12 mouse cellular contexts compared by ENCODE assay signal in the genomic region with DNA sequence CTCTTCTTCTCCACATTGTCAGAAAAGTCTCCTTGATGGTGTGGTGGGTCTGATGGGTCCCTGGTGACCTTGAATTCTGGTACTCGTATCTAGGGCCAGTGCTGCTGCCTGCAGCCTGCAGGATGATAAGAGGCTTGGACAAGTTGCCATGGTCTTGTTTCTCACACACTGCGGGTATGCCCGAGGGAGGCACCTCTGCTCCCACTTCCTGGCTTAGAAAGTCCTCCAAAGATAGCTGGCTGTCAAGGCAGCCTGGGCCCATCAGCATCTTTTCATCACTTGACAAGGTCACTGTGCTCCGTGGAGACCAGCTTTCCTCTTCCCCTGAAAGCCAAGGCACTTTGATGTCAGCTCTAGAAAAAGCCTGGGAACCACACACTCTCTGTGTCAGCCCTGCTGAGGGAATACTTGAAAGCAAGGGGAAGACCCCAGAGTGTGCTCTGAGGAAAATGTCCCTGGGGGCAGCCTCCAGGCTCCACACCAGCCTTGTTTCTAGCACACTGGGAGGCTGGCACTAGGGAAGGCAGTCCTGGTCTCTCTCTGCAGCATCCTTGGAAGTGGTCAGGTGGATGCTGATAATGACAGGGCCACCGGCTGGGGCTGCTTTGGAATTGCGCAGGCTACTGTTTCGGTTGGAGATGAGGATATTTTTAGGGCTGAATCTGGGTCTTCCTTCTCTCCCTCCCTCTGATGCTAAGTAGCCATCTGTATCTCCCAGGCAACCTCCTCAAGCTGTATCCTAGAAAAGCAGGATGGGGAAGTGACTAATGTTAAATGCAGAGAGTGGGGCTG. TPM values are rescaled to one million over a fixed set of nuclear protein-coding genes. Genes with fewer than 3 reads are reported as not detected.
DNase-seq lines count a peak whose midpoint lies in the region; ATAC-seq and TF ChIP-seq lines count a peak whose summit lies in the region.
"Had no signal": no experiment of that assay in that cellular context is flagged by ENCODE, and none has a peak within 500 bp of the region (broad histone marks: within the 10 kb centered on the region; RNA-seq: fewer than 3 reads in every experiment).

No protein-coding gene starts in this region.

- peaks cover 15% of the 10 kb centered on the region for H3K4me1 ChIP-seq in forebrain, embryonic 13.5 days
- H3K4me1 ChIP-seq in forebrain, embryonic 10.5 days: peaks cover 25% of the 10 kb centered on the region
- peaks cover 21% of the 10 kb centered on the region for H3K4me1 ChIP-seq in intestine, embryonic 15.5 days (replicated peaks)

- no peaks in the 10 kb centered on the region for H3K36me3 ChIP-seq in forebrain, embryonic 13.5 days (ENCODE audit: poor library complexity, severe bottlenecking)
- H3K36me3 ChIP-seq in forebrain, embryonic 10.5 days (replicated peaks): no peaks in the 10 kb centered on the region
- H3K36me3 ChIP-seq in intestine, embryonic 15.5 days: no peaks in the 10 kb centered on the region
- H3K36me3 ChIP-seq: midbrain, embryonic 13.5 days had no signal

- H3K9me3 ChIP-seq in forebrain, embryonic 13.5 days (replicated peaks): 0 out of 2 replicates have a peak, but pooled peaks cover 3% of the 10 kb centered on the region
- no peaks in the 10 kb centered on the region for H3K9me3 ChIP-seq in forebrain, embryonic 10.5 days
- H3K9me3 ChIP-seq in intestine, embryonic 15.5 days: no peaks in the 10 kb centered on the region
- H3K9me3 ChIP-seq: midbrain, embryonic 13.5 days had no signal

- no peak overlapping the region for H3K4me2 ChIP-seq in forebrain, embryonic 13.5 days
- no peak overlapping the region for H3K4me2 ChIP-seq in intestine, embryonic 15.5 days (replicated peaks)
- H3K4me2 ChIP-seq: midbrain, embryonic 13.5 days had no signal

- intact Hi-C loops in left cerebral cortex, adult 2 months (cut with DNase I): loop anchor here (1.0 to 2.0 kb wide), 2 partner anchors 16 to 21 kb away; no protein-coding TSS in a partner anchor
- intact Hi-C loops in left cerebral cortex, postnatal 4 days (cut with DNase I): no loop called here

- H3K27ac ChIP-seq in forebrain, embryonic 13.5 days: no peak overlapping the region
- no peak overlapping the region for H3K27ac ChIP-seq in forebrain, embryonic 10.5 days
- peak overlapping the region; percentile 93 for H3K27ac ChIP-seq in left cerebral cortex, adult 2 months
- no peak overlapping the region for H3K27ac ChIP-seq in intestine, embryonic 15.5 days
- H3K27ac ChIP-seq: midbrain, embryonic 13.5 days had no signal

- TF ChIP-seq CTCF in left cerebral cortex, adult 2 months (IDR thresholded peaks at IDR 0.05): no peak

- H3K4me3 ChIP-seq in forebrain, embryonic 13.5 days: no peak overlapping the region
- no peak overlapping the region for H3K4me3 ChIP-seq in forebrain, embryonic 10.5 days
- no peak overlapping the region for H3K4me3 ChIP-seq in left cerebral cortex, adult 2 months
- H3K4me3 ChIP-seq in intestine, embryonic 15.5 days (replicated peaks): no peak overlapping the region
- H3K4me3 ChIP-seq: erythroblast, embryonic 14.5 days; midbrain, embryonic 13.5 days had no signal

- peaks cover 54% of the 10 kb centered on the region for H3K27me3 ChIP-seq in forebrain, embryonic 13.5 days
- peaks cover 58% of the 10 kb centered on the region for H3K27me3 ChIP-seq in forebrain, embryonic 10.5 days (ENCODE audit: poor library complexity, severe bottlenecking)
- H3K27me3 ChIP-seq in intestine, embryonic 15.5 days (replicated peaks): no peaks in the 10 kb centered on the region; the same call in 1 of the 2 replicates

- 70% methylated on average over 7 of the region's 7 CpGs for WGBS in forebrain, embryonic 13.5 days
- WGBS in forebrain, embryonic 10.5 days: 79% methylated on average over 7 of the region's 7 CpGs
- WGBS in intestine, embryonic 15.5 days: 73% methylated on average over 7 of the region's 7 CpGs

- no peak for DNase-seq in forebrain, embryonic 10.5 days (ENCODE audit: extremely low spot score, low spot score)
- peak; percentile 58 to 67 for DNase-seq in left cerebral cortex, adult 2 months (ENCODE audit: extremely low spot score in 1 of 2, low spot score in 2 of 2)
- no peak for DNase-seq in left cerebral cortex, postnatal 4 days
- peak; percentile 52 to 70 for DNase-seq in frontal cortex, postnatal 10 days (ENCODE audit: low spot score in 2 of 2)
- peak; percentile 81 to 88 for DNase-seq in left cerebral cortex, adult 9 months (ENCODE audit: low spot score in 2 of 2)
- DNase-seq: adrenal gland, adult 2 months; kidney, adult 11 months had no signal

- peak overlapping the region; percentile 48; the same call in 1 of the 2 replicates for H3K9ac ChIP-seq in forebrain, embryonic 13.5 days
- no peak overlapping the region for H3K9ac ChIP-seq in intestine, embryonic 15.5 days
- H3K9ac ChIP-seq: midbrain, embryonic 13.5 days had no signal

- ATAC-seq in forebrain, embryonic 13.5 days: no peak
- no peak for ATAC-seq in megakaryocyte-erythroid progenitor cell, adult 5-6 weeks (replicated peaks; ENCODE audit: low FRiP score, low TSS enrichment, poor library complexity, severe bottlenecking)
- ATAC-seq in intestine, embryonic 15.5 days: no peak
- ATAC-seq: midbrain, embryonic 13.5 days had no signal

RNA-seq across cellular contexts. Expression of a gene that starts 2.7 kb away (rescaled TPM):
- polyA plus RNA-seq in forebrain, embryonic 13.5 days (2015; fragmentation: Nextera tagmentation; extraction: Ambion mirVana): 1.1 and 2.9 TPM in 2 replicates
- polyA plus RNA-seq in forebrain, embryonic 10.5 days (2016; fragmentation: Nextera tagmentation; extraction: Ambion mirVana): 0.87 and 0.88 TPM in 2 replicates
- total RNA-seq in left cerebral cortex, adult 2 months (2021): 100 to 1,000 TPM; 652 to 703 TPM
- total RNA-seq in left cerebral cortex, postnatal 4 days (2021): 100 to 1,000 TPM; 109 to 114 TPM
- total RNA-seq in megakaryocyte-erythroid progenitor cell, adult 5-6 weeks (2014; fragmentation: Nextera tagmentation): 0.59 TPM in 1 of 2 replicates, not detected in the other
- 0.27 and 0.47 TPM in 2 replicates for total RNA-seq in megakaryocyte-erythroid progenitor cell, adult 5-6 weeks (2017)
- 18.6 and 19.4 TPM in 2 replicates for polyA plus RNA-seq in intestine, embryonic 15.5 days (2015; fragmentation: Nextera tagmentation; extraction: Ambion mirVana)
- polyA plus RNA-seq: erythroblast, embryonic 14.5 days had no signal

Comparison
In these comparisons a context has a peak if more than half of its experiments do, and no peak if none do; other contexts are left out.
1. DNase-seq: peak in left cerebral cortex, adult 2 months (2 of 2), frontal cortex, postnatal 10 days (2 of 2) and left cerebral cortex, adult 9 months (2 of 2); none in forebrain, embryonic 10.5 days (single experiment) and left cerebral cortex, postnatal 4 days (single experiment).
2. RNA of a gene that starts 2.7 kb away (total RNA-seq): 652 to 703 TPM in left cerebral cortex, adult 2 months and 109 to 114 TPM in left cerebral cortex, postnatal 4 days; 0.27 to 0.59 TPM in megakaryocyte-erythroid progenitor cell, adult 5-6 weeks; every median in the first group is over 10 times any median in the second.